Mouse (Mus musculus) thymus, adult 2 months (tissue): ENCODE data around the gene Ttc21a.

Experiments used
- CTCF ChIP-seq: fragments of 200-500 bp; IDR thresholded peaks from 2 replicates; pipeline ENCODE4 v1.5.1; 2012; ENCODE audit warnings: mild to moderate bottlenecking, control low read depth, low read length, moderate library complexity, borderline replicate concordance; ENCODE audit not compliant: control insufficient read depth, poor library complexity, insufficient read depth; ENCODE audit errors: extremely low read depth
- POLR2A ChIP-seq: fragments of 200-500 bp; IDR thresholded peaks from 2 replicates; pipeline ENCODE4 v1.6.1; 2012; ENCODE audit warnings: mild to moderate bottlenecking, low read length, control low read depth, moderate library complexity; ENCODE audit not compliant: control insufficient read depth, poor library complexity, insufficient read depth; ENCODE audit errors: extremely low read depth

DNA sequence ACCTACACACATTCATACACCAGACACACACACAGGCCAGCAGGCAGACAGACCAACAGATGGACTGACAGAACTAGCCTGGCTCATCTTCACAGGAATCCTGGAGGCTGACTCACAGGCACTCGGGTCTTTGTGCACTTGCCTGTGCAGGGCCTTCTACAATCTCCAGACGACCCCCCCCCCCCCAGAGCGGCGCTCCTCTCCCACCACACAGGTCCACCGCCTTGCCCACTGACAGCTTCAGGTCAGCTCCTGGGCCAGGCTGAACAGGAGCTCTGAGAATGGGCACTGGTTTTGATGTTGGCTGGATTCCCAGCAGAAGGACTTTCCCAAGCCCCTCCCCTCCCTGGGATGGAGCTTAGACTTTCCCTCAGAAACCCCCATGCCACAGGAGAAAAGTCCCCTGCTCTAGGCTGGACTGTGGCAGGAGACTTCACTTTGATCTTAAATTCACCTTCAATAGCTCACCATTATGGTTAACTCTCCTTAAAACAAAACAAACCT is 40.2 kb downstream of the Ttc21a start:
- TF ChIP-seq CTCF (no peak), POLR2A (no peak)
